Mouse (Mus musculus): ENCODE data around the gene Adss. TPM values are rescaled to one million over a fixed set of nuclear protein-coding genes. Genes with fewer than 3 reads are reported as not detected.
A peak's percentile ranks its signal among the peaks of the same experiment; 100 is the strongest.
"Not testable (repeated sequence)": the region's sequence is repeated elsewhere in the genome, so short reads cannot be mapped to it uniquely, and the experiment has no call there.

The Adss gene
- 24.4 TPM for polyA plus RNA-seq (2012; fragmentation: generic; extraction: Trizol)

GRCm38 (mm10) chr1:177796193-177796939 lies at the start of gene Adss:
TSS of gene Adss (minus strand) at chr1:177796511.
- H3K36me3 ChIP-seq (ENCODE audit: control insufficient read depth, insufficient read depth): no peaks in the 10 kb centered on the region
- H3K27me3 ChIP-seq (ENCODE audit: control insufficient read depth, insufficient read depth, insufficient read length): no peaks in the 10 kb centered on the region
- peak within 1 kb of the TSS; percentile 81 for H3K4me2 ChIP-seq (ENCODE audit: low read depth)
- H3K79me2 ChIP-seq (ENCODE audit: control insufficient read depth, insufficient read depth): peaks cover 46% of the 10 kb centered on the region
- H3K4me3 ChIP-seq: peak within 1 kb of the TSS; percentile 79
- TF ChIP-seq MYOG (IDR thresholded peaks at IDR 0.05; ENCODE audit: control insufficient read depth in 1 of 3, insufficient read depth in 1 of 3, insufficient read length in 2 of 3, low read depth in 2 of 3) (peak in 1 of 3 experiments; percentile 4), E2F4 (IDR thresholded peaks at IDR 0.05; ENCODE audit: insufficient read depth) (peak; percentile 56), POLR2A (IDR thresholded peaks at IDR 0.05; ENCODE audit: insufficient read length, low read depth) (peak; percentile 88), POLR2AphosphoS2 (IDR thresholded peaks at IDR 0.05; ENCODE audit: insufficient read length, low read depth) (peak; percentile 91), SRF (IDR thresholded peaks at IDR 0.05; ENCODE audit: control insufficient read depth, insufficient read length, low read depth) (peak; percentile 41), MYOD1 (IDR thresholded peaks at IDR 0.05; ENCODE audit: control insufficient read depth in 1 of 3, insufficient read length in 2 of 3, low read depth in 2 of 3) (peak in 1 of 3 experiments; percentile 26), REST (IDR thresholded peaks at IDR 0.05; ENCODE audit: insufficient read depth, insufficient read length) (no peak), TCF3 (IDR thresholded peaks at IDR 0.05; ENCODE audit: insufficient read length, low read depth) (no peak), USF1 (IDR thresholded peaks at IDR 0.05; ENCODE audit: low read depth) (no peak), CEBPB (IDR thresholded peaks at IDR 0.05; ENCODE audit: insufficient read depth, poor library complexity, severe bottlenecking) (no peak), TCF12 (IDR thresholded peaks at IDR 0.05; ENCODE audit: insufficient read depth, poor library complexity, severe bottlenecking) (no peak), MAX (IDR thresholded peaks at IDR 0.05; ENCODE audit: low read depth) (no peak)
- H3ac ChIP-seq (ENCODE audit: control insufficient read depth, insufficient read length): peak within 1 kb of the TSS; percentile 50

- not testable (repeated sequence) for H3ac ChIP-seq (ENCODE audit: control insufficient read depth, insufficient read length); H3K27me3 ChIP-seq (ENCODE audit: control insufficient read depth, insufficient read depth, insufficient read length); H3K79me2 ChIP-seq (ENCODE audit: control insufficient read depth, insufficient read depth); H3K36me3 ChIP-seq (ENCODE audit: control insufficient read depth, insufficient read depth); H3K4me2 ChIP-seq (ENCODE audit: low read depth); H3K4me3 ChIP-seq
Measured at GRCm38 (mm10) chr1:177845812-177846211, 49.5 kb upstream of the Adss start.

DNA sequence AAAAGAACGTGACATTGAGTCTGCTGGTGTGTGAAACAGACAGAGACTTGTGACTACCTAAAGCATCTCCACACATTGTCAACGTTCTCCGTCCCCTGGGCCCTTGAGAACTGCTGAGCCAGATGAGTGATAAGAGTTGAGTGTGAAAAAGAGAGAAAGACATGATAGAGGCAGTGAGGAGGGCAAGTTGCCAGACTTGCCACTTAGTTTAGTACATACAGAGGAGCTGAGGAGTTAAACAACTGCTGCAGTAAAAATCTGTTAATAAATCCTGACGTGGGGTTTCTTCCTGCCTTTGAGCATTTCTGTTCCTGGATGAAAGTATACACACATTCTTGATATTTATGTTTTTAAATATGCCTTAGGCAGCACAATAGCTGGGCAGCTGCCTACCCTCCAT lies 31.5 kb upstream of the Adss start:
- H3K79me2 ChIP-seq (ENCODE audit: control insufficient read depth, insufficient read depth); H3K4me2 ChIP-seq (ENCODE audit: low read depth); H3K36me3 ChIP-seq (ENCODE audit: control insufficient read depth, insufficient read depth): not testable (repeated sequence)

GRCm38 (mm10) chr1:177806772-177807171 lies 10.5 kb upstream of the Adss start:
- not testable (repeated sequence) for H3ac ChIP-seq (ENCODE audit: control insufficient read depth, insufficient read length); H3K79me2 ChIP-seq (ENCODE audit: control insufficient read depth, insufficient read depth); H3K4me3 ChIP-seq; H3K27me3 ChIP-seq (ENCODE audit: control insufficient read depth, insufficient read depth, insufficient read length); H3K36me3 ChIP-seq (ENCODE audit: control insufficient read depth, insufficient read depth); H3K4me2 ChIP-seq (ENCODE audit: low read depth)

More for the DNA sequence above, 31.5 kb upstream of the Adss start:
- not testable (repeated sequence) for H3K4me3 ChIP-seq; H3ac ChIP-seq (ENCODE audit: control insufficient read depth, insufficient read length); H3K27me3 ChIP-seq (ENCODE audit: control insufficient read depth, insufficient read depth, insufficient read length)

GRCm38 (mm10) chr1:177803511-177803910 lies 7.2 kb upstream of the Adss start:
- Histone ChIP-seq H3K27me3 (ENCODE audit: control insufficient read depth, insufficient read depth, insufficient read length) (no peaks in the 10 kb centered on the region), H3K4me3 (no peak overlapping the region)

More at GRCm38 (mm10) chr1:177803511-177803910, 7.2 kb upstream of the Adss start:
- no peak overlapping the region for H3K4me2 ChIP-seq (ENCODE audit: low read depth)
- H3K36me3 ChIP-seq (ENCODE audit: control insufficient read depth, insufficient read depth): no peaks in the 10 kb centered on the region
- TF ChIP-seq E2F4 (IDR thresholded peaks at IDR 0.05; ENCODE audit: insufficient read depth) (no peak), POLR2AphosphoS2 (IDR thresholded peaks at IDR 0.05; ENCODE audit: insufficient read length, low read depth) (no peak), CEBPB (IDR thresholded peaks at IDR 0.05; ENCODE audit: insufficient read depth, poor library complexity, severe bottlenecking) (no peak), MYOG (IDR thresholded peaks at IDR 0.05; ENCODE audit: control insufficient read depth in 1 of 3, insufficient read depth in 1 of 3, insufficient read length in 2 of 3, low read depth in 2 of 3) (no peak), SRF (IDR thresholded peaks at IDR 0.05; ENCODE audit: control insufficient read depth, insufficient read length, low read depth) (no peak), TCF12 (IDR thresholded peaks at IDR 0.05; ENCODE audit: insufficient read depth, poor library complexity, severe bottlenecking) (no peak), MYOD1 (IDR thresholded peaks at IDR 0.05; ENCODE audit: control insufficient read depth in 1 of 3, insufficient read length in 2 of 3, low read depth in 2 of 3) (no peak), POLR2A (IDR thresholded peaks at IDR 0.05; ENCODE audit: insufficient read length, low read depth) (no peak), TCF3 (IDR thresholded peaks at IDR 0.05; ENCODE audit: insufficient read length, low read depth) (no peak), REST (IDR thresholded peaks at IDR 0.05; ENCODE audit: insufficient read depth, insufficient read length) (no peak), MAX (IDR thresholded peaks at IDR 0.05; ENCODE audit: low read depth) (no peak), USF1 (IDR thresholded peaks at IDR 0.05; ENCODE audit: low read depth) (no peak)
- H3K79me2 ChIP-seq (ENCODE audit: control insufficient read depth, insufficient read depth): no peaks in the 10 kb centered on the region
- no peak overlapping the region for H3ac ChIP-seq (ENCODE audit: control insufficient read depth, insufficient read length)
